ENCODE assay signal across 15 mouse cellular contexts in the genomic region with DNA sequence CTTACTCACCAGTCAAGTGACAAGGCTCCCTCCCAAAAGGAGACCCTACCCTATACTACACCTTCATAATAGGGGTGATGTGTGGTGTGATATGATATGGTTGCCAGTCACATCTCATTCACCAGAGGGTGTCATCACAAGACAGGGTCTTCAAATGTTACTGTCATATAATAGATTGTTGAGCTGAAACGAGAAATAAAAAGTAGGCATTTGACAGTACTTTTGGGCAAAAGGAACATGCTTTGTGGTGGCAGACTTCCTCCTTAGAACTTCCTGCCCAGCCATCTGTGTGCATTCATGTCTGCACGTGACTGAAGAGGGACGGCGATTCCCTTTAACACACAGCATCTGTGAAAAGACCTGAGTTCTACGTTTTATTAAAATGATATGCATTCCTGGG. TPM values are rescaled to one million over a fixed set of nuclear protein-coding genes. Genes with fewer than 3 reads are reported as not detected.
A peak's percentile ranks its signal among the peaks of the same experiment; 100 is the strongest.
DNase-seq lines count a peak whose midpoint lies in the region; ATAC-seq and TF ChIP-seq lines count a peak whose summit lies in the region.
"Had no signal": no experiment of that assay in that cellular context is flagged by ENCODE, and none has a peak within 500 bp of the region (broad histone marks: within the 10 kb centered on the region; RNA-seq: fewer than 3 reads in every experiment).

No protein-coding gene starts in this region.

- 3% methylated on average over 5 of the region's 5 CpGs for WGBS in bone marrow, adult 2 months
- 79% methylated on average over 5 of the region's 5 CpGs for WGBS in kidney, embryonic 15.5 days

- ATAC-seq in megakaryocyte progenitor cell, adult 5-6 weeks (replicated peaks; ENCODE audit: poor library complexity), result peak; percentile 89
- ATAC-seq in kidney, embryonic 15.5 days (replicated peaks; ENCODE audit: low FRiP score), result no peak
- ATAC-seq: forebrain, embryonic 16.5 days had no signal

- peak; percentile 58 for DNase-seq in lung, postnatal 36 days
- DNase-seq in lung, postnatal 14 days, result no peak
- peak; percentile 48 to 69 for DNase-seq in thymus, postnatal 36 days
- DNase-seq in MN1 (ENCODE audit: low spot score), result no peak
- DNase-seq: cerebellum, adult 9-10 months; kidney, postnatal 36 days had no signal

- TF ChIP-seq POLR2A in bone marrow, adult 2 months (IDR thresholded peaks at IDR 0.05; ENCODE audit: borderline replicate concordance, control insufficient read depth, low read depth, low read length), result no peak

- H3K27ac ChIP-seq in bone marrow, adult 2 months (ENCODE audit: control insufficient read depth, insufficient read depth, low read depth, low read length, poor library complexity), result peak overlapping the region; percentile 75; the same call in 1 of the 2 replicates
- H3K27ac ChIP-seq in kidney, embryonic 15.5 days, result no peak overlapping the region

- TF ChIP-seq CTCF in bone marrow, adult 2 months (IDR thresholded peaks at IDR 0.05; ENCODE audit: control insufficient read depth, insufficient read depth, low read length), result no peak

- no peak overlapping the region for H3K4me3 ChIP-seq in bone marrow, adult 2 months (replicated peaks; ENCODE audit: control insufficient read depth, low read depth, low read length)
- H3K4me3 ChIP-seq in kidney, embryonic 15.5 days (replicated peaks), result no peak overlapping the region
- H3K4me3 ChIP-seq: heart, embryonic 12.5 days had no signal

- no peak overlapping the region for H3K4me2 ChIP-seq in kidney, embryonic 15.5 days
- H3K4me2 ChIP-seq: heart, embryonic 12.5 days had no signal

- no peaks in the 10 kb centered on the region for H3K27me3 ChIP-seq in kidney, embryonic 15.5 days
- H3K27me3 ChIP-seq: heart, embryonic 12.5 days had no signal

- peaks cover 7% of the 10 kb centered on the region for H3K4me1 ChIP-seq in bone marrow, adult 2 months (ENCODE audit: control insufficient read depth, insufficient read depth, low read length)
- no peaks in the 10 kb centered on the region for H3K4me1 ChIP-seq in kidney, embryonic 15.5 days
- H3K4me1 ChIP-seq: heart, embryonic 12.5 days had no signal

- no peak overlapping the region for H3K9ac ChIP-seq in kidney, embryonic 15.5 days
- H3K9ac ChIP-seq: heart, embryonic 12.5 days had no signal

- H3K9me3 ChIP-seq in kidney, embryonic 15.5 days (replicated peaks), result no peaks in the 10 kb centered on the region; the same call in 1 of the 2 replicates

- 0 out of 2 replicates have a peak, but pooled peaks cover 4% of the 10 kb centered on the region for H3K36me3 ChIP-seq in kidney, embryonic 15.5 days

RNA-seq across cellular contexts. Expression of gene Phxr2, which starts 56.0 kb away (rescaled TPM):
- polyA plus RNA-seq in bone marrow, adult 2 months (2011; ENCODE audit: insufficient read depth, insufficient read length, low replicate concordance, missing spikeins), result not detected in 2 replicates
- total RNA-seq in megakaryocyte progenitor cell, adult 5-6 weeks (2015), result not detected in 2 replicates
- not detected in 2 replicates for total RNA-seq in megakaryocyte progenitor cell, adult 5-6 weeks (2017)
- polyA plus RNA-seq in kidney, embryonic 15.5 days (2015; fragmentation: Nextera tagmentation; extraction: Ambion mirVana), result not detected in 2 replicates
- total RNA-seq: adrenal gland, postnatal 4 days; left cerebral cortex, postnatal 36 days had no signal
- polyA plus RNA-seq: embryonic facial prominence, embryonic 14.5 days; heart, embryonic 12.5 days; lung, embryonic 16.5 days had no signal

Comparison
In these comparisons a context has a peak if more than half of its experiments do, and no peak if none do; other contexts are left out.
1. DNase-seq: peak in lung, postnatal 36 days (single experiment) and thymus, postnatal 36 days (2 of 2); none in lung, postnatal 14 days (single experiment) and MN1 (single experiment).